Mouse (Mus musculus) hindbrain, embryonic 13.5 days (tissue): ENCODE data around the gene Smim6. TPM values are rescaled to one million over a fixed set of nuclear protein-coding genes. Genes with fewer than 3 reads are reported as not detected.

Source experiments
- ATAC-seq: fragments of 200-750 bp; cut with Nextera tagmentation; 2 replicates; pipeline ENCODE4 v1.8.0; 2017; ENCODE audit warnings: moderate TSS enrichment; ENCODE audit not compliant: low FRiP score
- H3K27ac ChIP-seq: fragments of 300-500 bp; sonication (generic); 2 replicates; pipeline ENCODE4 v1.5.1; 2015; ENCODE audit warnings: inconsistent platforms, mild to moderate bottlenecking, moderate library complexity
- H3K27me3 ChIP-seq: fragments of 300-500 bp; sonication (generic); 2 replicates; pipeline ENCODE4 v1.6.1; 2015; ENCODE audit warnings: mild to moderate bottlenecking, inconsistent platforms
- H3K36me3 ChIP-seq: fragments of 300-500 bp; sonication (generic); 2 replicates; pipeline ENCODE4 v1.6.1; 2015; ENCODE audit warnings: mild to moderate bottlenecking, inconsistent platforms
- H3K4me1 ChIP-seq: fragments of 300-500 bp; sonication (generic); replicated peaks from 2 replicates; pipeline ENCODE4 v1.6.1; 2015; ENCODE audit warnings: inconsistent platforms
- H3K4me2 ChIP-seq: fragments of 300-500 bp; sonication (generic); 2 replicates; pipeline ENCODE4 v1.6.1; 2015; ENCODE audit warnings: inconsistent platforms, mild to moderate bottlenecking, moderate library complexity
- H3K4me3 ChIP-seq: fragments of 300-500 bp; sonication (generic); 2 replicates; pipeline ENCODE4 v1.5.1; 2015; ENCODE audit warnings: mild to moderate bottlenecking, inconsistent platforms
- H3K9ac ChIP-seq: fragments of 300-500 bp; sonication (generic); 2 replicates; pipeline ENCODE4 v1.6.1; 2015; ENCODE audit warnings: mild to moderate bottlenecking, inconsistent platforms
- H3K9me3 ChIP-seq: fragments of 300-500 bp; sonication (generic); 2 replicates; pipeline ENCODE4 v1.6.1; 2016; ENCODE audit warnings: inconsistent platforms
- WGBS: fragments of 180-500 bp; shearing (Covaris S2); methylation state at CpG from one replicate; pipeline ENCODE4 v1.1.7; 2015; 5-methylcytosine and 5-hydroxymethylcytosine counted together
- polyA plus RNA-seq: library from polyadenylated mRNA; unstranded; fragments of >200 nt; fragmentation: Nextera tagmentation; extraction: Ambion mirVana; gene quantifications from 2 replicates; pipeline ENCODE4 v1.2.1, GENCODE M21; 2015

Smim6 gene
- polyA plus RNA-seq, 1 experiment from 2014 or later = 1.0 TPM

DNA sequence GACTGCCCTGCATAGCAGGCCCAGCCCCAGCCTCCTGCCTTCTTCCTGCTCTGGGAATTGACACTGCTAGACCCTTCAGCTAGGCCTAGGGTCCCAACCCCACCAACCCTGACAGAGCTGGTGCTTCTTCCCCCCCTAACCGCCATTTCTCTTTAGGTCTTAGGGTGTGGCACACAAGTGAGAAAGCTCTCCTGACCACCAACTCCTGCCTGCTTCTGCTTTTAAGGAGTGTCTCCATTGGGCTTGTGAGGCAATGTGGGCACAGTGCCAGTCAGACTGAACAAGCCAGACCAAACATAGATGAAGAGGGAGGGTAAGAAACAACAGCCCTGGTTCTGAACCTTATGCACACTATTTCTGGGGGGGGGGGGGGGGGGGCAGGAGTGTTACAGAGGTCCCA lies 9.0 kb upstream of the Smim6 start:
- Histone ChIP-seq H3K4me1 (peaks cover 44% of the 10 kb centered on the region), H3K9ac (no peak overlapping the region), H3K9me3 (no peaks in the 10 kb centered on the region), H3K4me2 (no peak overlapping the region), H3K27me3 (no peaks in the 10 kb centered on the region), H3K4me3 (no peak overlapping the region), H3K27ac (no peak overlapping the region), H3K36me3 (peaks cover 11% of the 10 kb centered on the region)
- 88% methylated on average over 1 of the region's 1 CpGs for WGBS
- ATAC-seq = no peak

DNA sequence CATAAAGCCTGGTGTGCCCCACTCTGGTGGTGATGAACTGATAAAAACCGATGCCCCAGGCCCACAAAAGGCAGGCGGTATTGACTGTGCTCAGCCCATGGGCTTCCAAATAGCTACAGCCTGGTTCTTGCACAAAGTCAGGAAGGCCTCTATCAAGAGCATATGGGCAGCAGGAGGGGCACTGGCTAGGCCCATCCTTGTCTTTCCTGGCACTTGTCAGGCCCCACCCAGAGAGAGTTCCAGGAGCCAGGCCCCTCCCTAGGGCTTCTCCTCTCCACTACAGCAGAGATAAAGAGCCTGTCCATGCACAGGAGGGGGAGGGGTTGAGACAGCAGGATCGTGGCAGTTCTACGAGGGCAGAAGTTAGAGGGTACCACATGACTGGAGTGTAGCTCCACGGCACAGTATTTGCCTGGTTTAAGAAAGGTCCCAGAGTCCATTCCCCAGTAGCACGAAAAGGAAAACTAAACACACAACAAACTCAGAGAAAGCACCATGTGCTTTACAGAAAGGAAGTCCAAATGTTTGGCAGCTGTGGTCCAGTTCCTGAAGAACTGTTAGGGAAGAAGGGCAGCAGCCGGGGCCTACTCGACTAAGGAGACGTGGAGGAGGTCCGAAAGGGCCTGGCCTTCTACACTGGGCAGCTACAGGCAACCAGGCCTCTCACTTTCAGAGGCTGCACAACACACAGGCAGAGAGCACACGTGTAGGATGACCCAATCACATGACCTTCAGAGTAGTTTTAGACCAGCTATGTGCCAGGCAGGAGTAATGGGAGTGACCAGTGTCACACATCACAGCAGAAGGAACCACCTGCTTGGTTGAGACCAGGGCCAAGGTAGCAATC lies 8.2 kb upstream of the Smim6 start:
- WGBS = 75% methylated on average over 11 of the region's 11 CpGs
- no peak overlapping the region for H3K4me3 ChIP-seq
- no peaks in the 10 kb centered on the region for H3K27me3 ChIP-seq
- peaks cover 44% of the 10 kb centered on the region for H3K4me1 ChIP-seq
- no peaks in the 10 kb centered on the region for H3K9me3 ChIP-seq
- peaks cover 15% of the 10 kb centered on the region for H3K36me3 ChIP-seq
- no peak overlapping the region for H3K4me2 ChIP-seq
- H3K9ac ChIP-seq = no peak overlapping the region
- ATAC-seq = no peak
- no peak overlapping the region for H3K27ac ChIP-seq

DNA sequence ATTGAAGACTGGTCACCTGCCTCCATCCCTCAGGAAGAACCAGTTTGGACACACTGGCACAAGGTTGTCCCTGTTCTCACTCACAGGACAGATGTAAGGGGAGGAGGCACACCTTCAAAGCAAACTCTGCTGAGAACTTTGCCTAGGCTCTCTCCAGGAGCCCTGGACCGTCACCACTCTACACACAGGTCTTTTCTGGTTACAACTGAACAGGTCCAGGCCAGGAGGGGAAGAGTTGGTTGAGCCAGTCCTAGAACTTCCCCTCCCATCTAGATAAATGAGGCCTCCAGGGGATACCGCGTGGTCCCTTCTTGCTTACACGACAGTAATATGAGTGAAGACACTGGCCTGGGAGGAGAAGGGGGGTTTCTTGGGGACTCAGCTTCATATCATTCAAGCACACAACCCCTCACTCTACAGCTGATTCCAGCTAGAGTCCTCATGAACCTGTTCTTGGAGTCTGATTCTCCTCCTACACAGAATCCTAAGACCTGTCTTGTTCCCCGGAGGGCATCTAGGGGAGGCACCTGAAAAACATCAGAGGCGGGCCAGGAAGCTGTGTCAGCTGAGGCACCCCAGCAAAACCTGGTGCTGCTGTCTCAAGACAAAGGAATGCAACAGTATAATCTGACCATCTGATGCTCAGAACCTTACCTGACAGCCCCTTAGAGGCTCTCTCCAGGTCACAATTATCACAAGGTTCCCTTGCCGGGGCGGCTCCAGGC lies 7.4 kb upstream of the Smim6 start:
- no peak overlapping the region for H3K27ac ChIP-seq
- peaks cover 41% of the 10 kb centered on the region for H3K4me1 ChIP-seq
- peaks cover 17% of the 10 kb centered on the region for H3K36me3 ChIP-seq
- no peaks in the 10 kb centered on the region for H3K9me3 ChIP-seq
- ATAC-seq = no peak
- no peak overlapping the region for H3K4me2 ChIP-seq
- no peak overlapping the region for H3K9ac ChIP-seq
- WGBS = 85% methylated on average over 8 of the region's 8 CpGs
- H3K4me3 ChIP-seq = no peak overlapping the region
- no peaks in the 10 kb centered on the region for H3K27me3 ChIP-seq

DNA sequence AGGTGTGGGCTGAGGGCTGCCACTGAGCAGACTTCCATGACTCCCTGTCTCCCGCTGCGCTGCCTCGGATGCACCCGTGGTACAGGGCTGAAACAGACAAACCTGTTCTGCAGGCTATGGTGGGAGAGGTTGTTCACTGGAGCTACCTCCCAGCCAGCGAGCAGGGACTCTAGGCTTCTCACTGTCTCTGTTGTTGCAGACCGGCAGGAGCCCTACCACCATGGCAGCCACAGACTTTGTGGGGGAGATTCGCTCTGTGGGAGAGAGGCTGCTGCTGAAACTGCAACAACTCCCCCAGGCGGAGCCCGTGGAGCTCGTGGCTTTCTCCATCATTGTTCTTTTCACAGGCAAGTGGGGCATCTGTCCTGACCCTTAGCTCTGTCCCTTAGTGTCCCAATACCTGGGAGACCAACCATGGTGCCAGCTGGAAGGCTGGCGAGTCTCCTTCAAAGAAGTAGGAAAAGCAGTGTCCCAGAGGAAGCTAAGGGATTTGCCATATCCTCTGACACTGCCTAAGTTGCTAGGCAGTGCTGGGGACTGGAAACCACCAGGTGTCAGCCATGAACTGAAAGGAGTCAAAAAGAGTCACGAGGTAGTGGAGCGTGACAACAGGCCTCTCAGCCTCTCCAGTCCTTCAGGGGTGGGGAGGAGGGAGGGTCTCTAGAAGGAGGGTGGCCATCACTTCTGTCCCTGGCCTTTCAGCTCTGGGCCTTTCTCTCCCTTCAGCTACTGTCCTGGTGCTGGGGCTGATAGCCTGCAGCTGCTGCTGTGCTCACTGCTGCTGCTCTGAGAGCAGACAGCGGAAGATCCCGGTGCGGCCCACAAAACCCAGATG lies 6.6 kb upstream of the Smim6 start:
- no peaks in the 10 kb centered on the region for H3K27me3 ChIP-seq
- H3K36me3 ChIP-seq = peaks cover 21% of the 10 kb centered on the region
- ATAC-seq = no peak
- no peak overlapping the region for H3K4me2 ChIP-seq
- peaks cover 34% of the 10 kb centered on the region for H3K4me1 ChIP-seq
- no peak overlapping the region for H3K27ac ChIP-seq
- no peaks in the 10 kb centered on the region for H3K9me3 ChIP-seq
- WGBS = 51% methylated on average over 16 of the region's 16 CpGs
- no peak overlapping the region for H3K4me3 ChIP-seq
- H3K9ac ChIP-seq = 0 out of 2 replicates have a peak overlapping the region, but pooled peaks have one; percentile 35

DNA sequence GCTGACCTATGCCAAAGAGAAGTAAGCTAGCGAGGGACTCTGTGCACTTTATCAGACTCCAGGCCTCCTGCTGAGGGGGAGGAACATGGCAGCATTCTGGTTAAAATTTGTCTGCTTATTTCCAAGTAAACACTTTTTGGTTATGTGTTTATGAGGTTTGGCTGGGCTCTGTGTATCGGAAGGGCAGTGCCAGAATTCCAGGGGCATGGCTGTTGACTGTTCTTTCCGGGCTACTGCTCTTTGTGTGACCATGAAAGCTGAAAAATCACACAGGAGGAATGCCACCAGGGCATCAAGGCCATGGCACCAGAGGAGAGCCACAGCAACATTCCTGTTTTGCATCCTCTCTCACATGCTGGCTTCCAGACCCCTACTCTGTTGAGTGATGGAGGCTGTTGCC lies 5.7 kb upstream of the Smim6 start:
- 0 out of 2 replicates have a peak overlapping the region, but pooled peaks have one; percentile 35 for H3K9ac ChIP-seq
- H3K27me3 ChIP-seq = no peaks in the 10 kb centered on the region
- WGBS = 80% methylated on average over 3 of the region's 3 CpGs
- H3K4me1 ChIP-seq = peaks cover 29% of the 10 kb centered on the region
- H3K36me3 ChIP-seq = peaks cover 24% of the 10 kb centered on the region
- H3K4me3 ChIP-seq = no peak overlapping the region
- no peaks in the 10 kb centered on the region for H3K9me3 ChIP-seq
- H3K27ac ChIP-seq = no peak overlapping the region
- no peak for ATAC-seq
- H3K4me2 ChIP-seq = no peak overlapping the region

DNA sequence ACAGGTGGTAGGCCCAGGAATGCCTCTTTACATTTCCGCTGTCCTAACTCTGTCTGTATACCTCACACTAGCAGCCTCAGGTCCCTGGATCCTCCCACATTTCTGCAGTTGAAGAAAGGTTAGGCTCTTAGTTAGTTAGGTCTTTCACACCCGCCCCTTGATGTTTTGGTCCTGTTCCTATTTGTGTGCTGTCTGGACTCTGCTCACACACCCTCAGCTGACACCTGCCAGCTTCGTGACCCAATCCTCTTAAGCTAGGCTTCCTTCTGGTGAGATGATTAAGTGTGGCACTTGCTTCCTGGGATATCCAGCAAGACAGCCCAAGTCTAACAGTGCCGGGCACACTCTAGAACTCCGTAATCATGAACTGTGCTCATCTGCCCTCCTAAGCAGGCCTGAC lies 5.3 kb upstream of the Smim6 start:
- H3K4me2 ChIP-seq = no peak overlapping the region
- no peak for ATAC-seq
- peaks cover 29% of the 10 kb centered on the region for H3K4me1 ChIP-seq
- no peak overlapping the region for H3K4me3 ChIP-seq
- H3K27me3 ChIP-seq = no peaks in the 10 kb centered on the region
- H3K36me3 ChIP-seq = peaks cover 28% of the 10 kb centered on the region
- no peak overlapping the region for H3K9ac ChIP-seq
- WGBS = 96% methylated on average over 5 of the region's 5 CpGs
- no peak overlapping the region for H3K27ac ChIP-seq
- H3K9me3 ChIP-seq = no peaks in the 10 kb centered on the region

DNA sequence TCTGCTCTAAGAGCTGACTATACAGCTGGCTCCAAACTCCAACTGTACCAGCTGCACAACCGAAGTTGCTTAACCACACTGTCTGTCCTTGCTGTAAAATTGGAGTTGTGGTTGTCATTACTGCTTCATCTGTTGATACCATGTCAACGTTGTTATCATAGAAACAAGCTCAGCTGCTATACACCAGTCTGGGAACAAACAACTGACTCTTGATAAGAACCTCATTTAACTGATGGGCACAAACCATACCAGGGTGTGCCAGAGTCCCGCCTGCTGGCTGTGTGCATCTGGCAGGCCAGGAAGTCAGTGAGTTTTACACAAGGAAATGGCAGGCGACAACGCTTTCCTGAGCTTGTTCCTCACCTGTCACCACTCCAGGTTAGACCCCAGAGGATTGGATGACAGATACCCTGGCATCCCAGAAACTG lies 669 bp upstream of the Smim6 start:
- Histone ChIP-seq H3K4me1 (no peaks in the 10 kb centered on the region), H3K9ac (no peak overlapping the region), H3K9me3 (no peaks in the 10 kb centered on the region), H3K4me2 (no peak overlapping the region), H3K27ac (no peak overlapping the region), H3K4me3 (no peak overlapping the region), H3K36me3 (peaks cover 62% of the 10 kb centered on the region), H3K27me3 (no peaks in the 10 kb centered on the region)
- 97% methylated on average over 5 of the region's 5 CpGs for WGBS
- no peak for ATAC-seq

DNA sequence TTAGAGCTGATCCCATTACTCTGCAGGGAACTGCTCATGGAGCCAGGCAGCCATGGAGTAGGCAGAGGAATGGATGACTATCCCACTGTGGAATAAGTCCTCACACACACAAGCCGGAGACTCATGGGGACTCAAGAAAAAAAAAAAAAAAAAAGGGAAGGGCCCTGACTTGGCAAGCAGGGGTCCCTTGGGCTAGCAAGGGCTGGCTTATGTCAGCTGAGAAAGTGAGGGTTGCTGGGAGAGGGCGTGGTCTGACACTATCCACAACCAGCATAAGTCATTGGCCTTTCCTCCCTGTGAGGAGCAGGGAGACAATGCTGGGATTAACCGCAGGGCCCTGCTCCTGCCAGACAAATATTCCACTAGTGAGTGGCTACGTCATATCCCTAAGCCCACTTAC lies 4.8 kb downstream of the Smim6 start:
- Histone ChIP-seq H3K4me3 (no peak overlapping the region), H3K9ac (no peak overlapping the region), H3K4me1 (no peaks in the 10 kb centered on the region), H3K4me2 (no peak overlapping the region), H3K27ac (no peak overlapping the region), H3K36me3 (peaks cover 67% of the 10 kb centered on the region), H3K9me3 (no peaks in the 10 kb centered on the region), H3K27me3 (no peaks in the 10 kb centered on the region)
- ATAC-seq = no peak
- WGBS = 95% methylated on average over 4 of the region's 4 CpGs

DNA sequence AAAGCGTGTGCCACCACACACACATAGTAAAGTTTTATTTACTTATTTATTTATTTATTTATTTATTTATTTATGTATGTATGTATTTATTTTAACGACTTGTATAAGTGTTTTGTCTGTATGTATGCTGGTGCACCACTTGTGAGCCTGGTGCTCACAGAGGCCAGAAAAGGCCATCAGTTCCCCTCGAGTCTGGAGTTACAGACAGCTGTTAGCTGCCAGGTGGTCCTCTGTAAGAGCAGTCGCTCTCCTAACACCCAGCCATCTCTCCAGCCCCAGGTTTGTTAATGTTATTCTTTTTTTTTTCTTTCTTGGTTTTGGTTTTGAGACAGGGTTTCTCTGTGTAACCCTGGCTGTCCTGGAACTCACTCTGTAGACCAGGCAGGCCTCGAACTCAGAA lies 6.8 kb downstream of the Smim6 start:
- Histone ChIP-seq H3K4me2 (no peak overlapping the region), H3K9ac (no peak overlapping the region), H3K4me1 (no peaks in the 10 kb centered on the region), H3K9me3 (no peaks in the 10 kb centered on the region), H3K27me3 (no peaks in the 10 kb centered on the region), H3K36me3 (peaks cover 64% of the 10 kb centered on the region), H3K4me3 (no peak overlapping the region), H3K27ac (no peak overlapping the region)
- 88% methylated on average over 5 of the region's 5 CpGs for WGBS
- no peak for ATAC-seq

DNA sequence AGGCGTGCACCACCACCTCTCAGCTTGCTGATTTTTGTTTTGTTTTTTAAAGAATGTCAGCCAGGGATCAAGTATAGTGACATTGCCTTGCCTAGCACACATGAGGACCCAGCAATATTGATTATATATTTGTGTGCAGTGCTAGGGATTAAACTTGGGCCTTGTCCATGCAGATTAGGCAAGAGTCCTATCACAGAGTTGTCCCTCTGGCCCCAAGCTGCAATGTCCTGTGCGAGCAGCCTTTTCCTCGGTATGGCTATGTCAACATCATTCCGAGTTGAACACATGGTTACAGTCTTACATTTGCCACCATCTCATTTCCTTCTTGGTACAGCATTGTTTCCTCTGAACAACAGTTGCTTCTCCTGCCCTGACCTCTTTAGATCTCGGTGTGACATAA lies 7.3 kb downstream of the Smim6 start:
- Histone ChIP-seq H3K36me3 (peaks cover 64% of the 10 kb centered on the region), H3K9ac (no peak overlapping the region), H3K4me2 (no peak overlapping the region), H3K4me1 (no peaks in the 10 kb centered on the region), H3K9me3 (no peaks in the 10 kb centered on the region), H3K27ac (no peak overlapping the region), H3K27me3 (no peaks in the 10 kb centered on the region), H3K4me3 (no peak overlapping the region)
- 89% methylated on average over 5 of the region's 5 CpGs for WGBS
- no peak for ATAC-seq

DNA sequence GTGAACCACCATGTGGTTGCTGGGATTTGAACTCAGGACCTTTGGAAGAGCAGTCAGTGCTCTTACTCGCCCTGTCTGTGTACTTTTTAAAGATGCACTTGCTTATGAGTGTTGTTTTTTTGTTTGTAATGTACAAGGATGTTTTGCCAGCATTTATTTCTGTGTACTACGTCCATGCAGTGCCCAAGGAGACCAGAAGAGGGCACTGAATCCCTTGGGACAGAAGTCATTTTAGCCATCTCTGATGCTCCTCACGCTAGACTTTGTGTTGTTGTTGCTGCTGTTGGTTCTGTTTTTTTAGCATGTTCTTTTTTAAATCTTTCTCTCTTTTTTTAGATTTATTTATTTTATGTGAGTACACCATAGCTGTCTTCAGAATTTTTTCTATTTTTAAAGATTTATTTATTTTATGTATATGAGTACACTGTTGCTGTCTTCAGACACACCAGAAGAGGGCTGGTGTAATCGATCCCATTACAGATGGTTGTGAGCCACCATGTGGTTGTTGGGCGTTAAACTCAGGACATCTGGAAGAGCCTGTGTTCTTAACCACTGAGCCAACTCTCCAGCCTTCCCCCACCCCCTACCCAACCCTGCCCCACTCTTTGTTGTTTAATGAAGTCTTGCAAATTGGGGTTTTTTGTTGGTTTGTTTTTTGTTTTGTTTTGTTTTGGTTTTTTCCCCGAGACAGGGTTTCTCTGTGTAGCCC lies 8.4 kb downstream of the Smim6 start:
- H3K27ac ChIP-seq = no peak overlapping the region
- peaks cover 64% of the 10 kb centered on the region for H3K36me3 ChIP-seq
- H3K4me1 ChIP-seq = no peaks in the 10 kb centered on the region
- WGBS = 50% methylated on average over 6 of the region's 6 CpGs
- no peaks in the 10 kb centered on the region for H3K27me3 ChIP-seq
- H3K4me2 ChIP-seq = no peak overlapping the region
- ATAC-seq = no peak
- no peak overlapping the region for H3K9ac ChIP-seq
- no peaks in the 10 kb centered on the region for H3K9me3 ChIP-seq
- no peak overlapping the region for H3K4me3 ChIP-seq

DNA sequence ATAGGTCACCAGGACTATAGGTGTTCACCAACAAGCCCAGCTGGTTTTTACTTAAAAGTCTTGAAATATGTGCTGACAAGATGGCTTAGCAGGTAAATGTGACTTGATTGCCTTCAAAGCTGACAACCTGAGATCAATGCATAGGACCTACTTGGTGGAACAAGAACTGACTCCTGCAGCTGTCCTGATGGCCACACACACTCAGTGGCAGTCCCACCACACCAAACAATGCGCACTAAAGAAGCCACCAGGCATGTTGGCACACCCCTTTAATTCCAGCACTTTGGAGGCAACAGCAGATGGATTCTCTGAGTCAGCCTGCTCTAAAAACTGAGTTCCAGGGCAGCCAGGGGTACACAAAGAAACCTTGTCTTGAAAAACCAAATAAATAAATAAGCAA lies 10.2 kb downstream of the Smim6 start:
- no peaks in the 10 kb centered on the region for H3K9me3 ChIP-seq
- H3K4me3 ChIP-seq = no peak overlapping the region
- no peak overlapping the region for H3K27ac ChIP-seq
- no peaks in the 10 kb centered on the region for H3K27me3 ChIP-seq
- H3K36me3 ChIP-seq = peaks cover 54% of the 10 kb centered on the region
- WGBS = 100% methylated on average over 1 of the region's 1 CpGs
- H3K9ac ChIP-seq = no peak overlapping the region
- no peak for ATAC-seq
- no peak overlapping the region for H3K4me2 ChIP-seq
- no peaks in the 10 kb centered on the region for H3K4me1 ChIP-seq
